Mouse (Mus musculus) stomach, postnatal 0 days (tissue): ENCODE measurements around the gene Stap2. TPM values are rescaled to one million over a fixed set of nuclear protein-coding genes. Genes with fewer than 3 reads are reported as not detected.
A peak's percentile ranks its signal among the peaks of the same experiment; 100 is the strongest.

ENCODE experiments used
- ATAC-seq: fragments of 200-750 bp; cut with Nextera tagmentation; 2 replicates; pipeline ENCODE4 v1.8.0; 2017; ENCODE audit not compliant: low FRiP score, low TSS enrichment
- DNase-seq: peaks from one replicate; pipeline ENCODE4 v3.0.0-alpha.2; 2016; ENCODE audit warnings: low spot score
- H3K27ac ChIP-seq: fragments of 300-500 bp; sonication (generic); replicated peaks from 2 replicates; pipeline ENCODE4 v1.5.1; 2014; ENCODE audit warnings: mild to moderate bottlenecking, control low read depth
- H3K27me3 ChIP-seq: fragments of 300-500 bp; sonication (generic); 2 replicates; pipeline ENCODE4 v1.6.1; 2014; ENCODE audit warnings: low read length; ENCODE audit not compliant: control insufficient read depth, insufficient read depth
- H3K36me3 ChIP-seq: fragments of 300-500 bp; sonication (generic); 2 replicates; pipeline ENCODE4 v1.6.1; 2014; ENCODE audit warnings: low read length, mixed read lengths; ENCODE audit not compliant: control insufficient read depth, insufficient read depth
- H3K4me1 ChIP-seq: fragments of 300-500 bp; sonication (generic); replicated peaks from 2 replicates; pipeline ENCODE4 v1.6.1; 2014; ENCODE audit warnings: antibody characterized with exemption; ENCODE audit not compliant: control insufficient read depth, insufficient read depth
- H3K4me2 ChIP-seq: fragments of 300-500 bp; sonication (generic); replicated peaks from 2 replicates; pipeline ENCODE4 v1.6.1; 2014; ENCODE audit warnings: low read depth, mild to moderate bottlenecking, control low read depth, moderate library complexity
- H3K4me3 ChIP-seq: fragments of 300-500 bp; sonication (generic); 2 replicates; pipeline ENCODE4 v1.5.1; 2014; ENCODE audit warnings: low read depth, low read length, control low read depth
- H3K9ac ChIP-seq: fragments of 300-500 bp; sonication (generic); 2 replicates; pipeline ENCODE4 v1.6.1; 2014; ENCODE audit warnings: mild to moderate bottlenecking, low read length, control low read depth, mixed read lengths
- H3K9me3 ChIP-seq: fragments of 300-500 bp; sonication (generic); 2 replicates; pipeline ENCODE4 v1.6.1; 2016; ENCODE audit warnings: low read length; ENCODE audit not compliant: control insufficient read depth
- CTCF ChIP-seq: IDR thresholded peaks from 2 replicates; pipeline ENCODE4 v1.5.1; 2016; ENCODE audit warnings: antibody characterized with exemption, low read depth, mild to moderate bottlenecking, moderate library complexity
- EP300 ChIP-seq: optimal IDR thresholded peaks from 2 replicates; pipeline ENCODE3; 2016; ENCODE audit warnings: antibody characterized with exemption
- WGBS: fragments of 180-500 bp; shearing (Covaris S2); extraction: QIAGEN DNeasy Blood & Tissue Kit; methylation state at CpG from one replicate; pipeline ENCODE4 v1.1.7; 2014; 5-methylcytosine and 5-hydroxymethylcytosine counted together
- polyA plus RNA-seq: library from polyadenylated mRNA; unstranded; fragments of >200 nt; fragmentation: Nextera tagmentation; extraction: Ambion mirVana; gene quantifications from 2 replicates; pipeline ENCODE4 v1.2.1, GENCODE M21; 2015

Gene Stap2
- polyA plus RNA-seq, 1 experiment from 2014 or later: 44.2 TPM

- no peak overlapping the region for H3K4me2 ChIP-seq
- no peaks in the 10 kb centered on the region; the same call in 1 of the 2 replicates for H3K36me3 ChIP-seq
- ATAC-seq (peak; percentile 30; the same call in 1 of the 2 replicates), DNase-seq (no peak)
- H3K27ac ChIP-seq: no peak overlapping the region
- no peak overlapping the region for H3K4me3 ChIP-seq
- H3K4me1 ChIP-seq: no peaks in the 10 kb centered on the region
- WGBS: 77% methylated on average over 15 of the region's 15 CpGs
- no peak for TF ChIP-seq CTCF
- TF ChIP-seq EP300: no peak
- H3K27me3 ChIP-seq: no peaks in the 10 kb centered on the region
- no peak overlapping the region for H3K9ac ChIP-seq
- no peaks in the 10 kb centered on the region for H3K9me3 ChIP-seq
Observed at GRCm38 (mm10) chr17:55996007-55996406, 9.4 kb downstream of the Stap2 start.

DNA sequence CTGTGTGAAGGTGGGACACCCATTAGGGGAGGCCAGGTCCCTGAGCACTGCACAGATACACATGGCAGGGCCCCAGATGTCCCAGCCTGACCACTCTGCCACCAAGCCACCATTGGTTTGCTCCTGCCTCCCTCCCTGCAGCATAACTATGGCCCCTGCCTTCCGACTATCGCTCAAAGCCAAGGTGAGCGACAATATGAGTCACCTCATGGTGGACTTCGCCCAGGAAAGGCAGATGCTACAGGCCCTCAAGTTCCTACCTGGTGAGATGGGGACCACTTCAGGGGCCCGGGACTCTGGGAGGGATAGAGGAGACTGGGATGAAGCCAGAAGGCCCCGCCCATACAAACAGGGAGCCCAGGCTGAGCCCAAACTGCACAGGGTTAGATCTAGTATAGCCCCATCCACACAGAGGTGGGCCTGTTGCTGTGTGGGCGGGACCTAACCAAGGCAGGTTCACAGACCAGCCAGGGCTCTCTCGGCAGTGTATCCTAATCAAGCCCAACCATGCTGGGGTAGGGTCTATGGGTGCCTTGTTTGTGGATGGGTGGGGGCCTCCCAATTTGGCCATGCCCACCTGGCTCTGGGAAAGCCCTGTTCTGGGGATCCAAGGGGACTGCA lies 15.0 kb downstream of the Stap2 start:
- Histone ChIP-seq H3K4me1 (no peaks in the 10 kb centered on the region), H3K9me3 (no peaks in the 10 kb centered on the region), H3K27me3 (no peaks in the 10 kb centered on the region; the same call in 1 of the 2 replicates), H3K36me3 (no peaks in the 10 kb centered on the region), H3K9ac (no peak overlapping the region), H3K4me3 (no peak overlapping the region), H3K27ac (no peak overlapping the region), H3K4me2 (no peak overlapping the region)
- peak; percentile 36 for ATAC-seq
- no peak for DNase-seq
- WGBS: 72% methylated on average over 8 of the region's 8 CpGs
- TF ChIP-seq EP300: no peak
- TF ChIP-seq CTCF: no peak

GRCm38 (mm10) chr17:55986030-55986961 lies 19.1 kb downstream of the Stap2 start, which contains the start of gene Fsd1:
Fsd1 (plus strand) TSS chr17:55986509.
- peak; percentile 29 for DNase-seq
- H3K4me1 ChIP-seq: no peaks in the 10 kb centered on the region
- H3K36me3 ChIP-seq: no peaks in the 10 kb centered on the region
- no peak; the same call in 1 of the 2 replicates for ATAC-seq
- TF ChIP-seq CTCF (no peak), EP300 (no peak)
- H3K9ac ChIP-seq: peak within 1 kb of the TSS; percentile 43; the same call in 1 of the 2 replicates
- no peaks in the 10 kb centered on the region for H3K9me3 ChIP-seq
- H3K4me2 ChIP-seq: peak within 1 kb of the TSS; percentile 52
- 9% methylated on average over 29 of the region's 35 CpGs for WGBS
- H3K4me3 ChIP-seq: peak within 1 kb of the TSS; percentile 30
- H3K27me3 ChIP-seq: no peaks in the 10 kb centered on the region; the same call in 1 of the 2 replicates
- H3K27ac ChIP-seq: no peak within 1 kb of the TSS

DNA sequence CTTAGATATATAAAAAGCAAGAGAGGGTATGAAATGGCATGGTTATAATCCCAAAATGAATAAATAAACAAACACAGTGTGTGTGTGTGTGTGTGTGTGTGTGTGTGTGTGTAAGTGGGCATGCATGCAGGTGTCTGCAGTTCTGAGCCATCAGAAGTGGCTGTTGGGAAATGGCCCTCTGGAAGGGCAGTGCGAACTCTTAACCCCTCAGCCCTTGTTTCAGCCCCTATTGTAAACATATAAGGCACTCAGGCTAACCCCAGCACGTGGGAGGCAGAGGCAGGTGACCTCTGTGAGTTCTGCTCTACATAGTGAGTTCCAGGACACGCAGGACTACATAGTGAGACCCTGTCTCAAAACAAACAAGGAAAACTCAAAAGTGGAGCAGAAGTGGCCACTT lies 28.1 kb downstream of the Stap2 start:
- no peak for TF ChIP-seq EP300
- no peak for TF ChIP-seq CTCF
- Histone ChIP-seq H3K4me3 (no peak overlapping the region), H3K4me1 (no peaks in the 10 kb centered on the region), H3K27me3 (no peaks in the 10 kb centered on the region), H3K9me3 (no peaks in the 10 kb centered on the region), H3K36me3 (no peaks in the 10 kb centered on the region), H3K4me2 (no peak overlapping the region), H3K9ac (no peak overlapping the region), H3K27ac (no peak overlapping the region)
- DNase-seq (no peak), ATAC-seq (no peak)
- WGBS: 37% methylated on average over 3 of the region's 3 CpGs

DNA sequence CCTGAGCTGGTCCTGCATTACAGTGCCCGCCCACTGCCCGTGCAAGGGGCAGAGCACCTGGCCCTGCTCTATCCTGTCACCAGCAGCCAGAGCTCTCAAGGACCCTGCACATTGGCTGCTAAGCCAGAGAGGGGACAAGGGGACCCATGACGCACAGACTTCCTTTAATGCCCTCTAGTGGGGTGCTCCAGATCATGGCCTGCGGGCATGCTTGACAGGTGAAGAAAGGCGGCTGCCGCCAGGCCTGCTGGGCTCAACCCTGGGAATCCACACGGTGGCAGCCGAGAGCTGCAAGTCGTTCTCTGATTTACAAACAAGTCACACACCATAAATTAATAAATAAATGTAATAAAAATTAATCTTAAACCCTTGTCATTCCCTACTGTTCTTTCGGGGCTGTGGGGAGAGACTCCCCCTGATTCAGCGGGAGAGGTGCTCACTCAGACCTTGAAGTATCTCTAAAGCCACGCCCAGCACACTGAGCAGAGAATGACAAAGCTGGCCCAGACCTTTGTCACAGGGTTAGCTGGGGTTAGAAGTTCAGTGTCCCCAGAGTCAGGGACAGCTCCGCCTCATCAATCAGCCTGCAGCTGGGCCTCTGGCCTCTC lies 29.0 kb downstream of the Stap2 start:
- ATAC-seq: peak; percentile 85
- no peak overlapping the region for H3K27ac ChIP-seq
- no peaks in the 10 kb centered on the region for H3K36me3 ChIP-seq
- TF ChIP-seq EP300: no peak
- TF ChIP-seq CTCF: peak; percentile 86
- H3K4me1 ChIP-seq: no peaks in the 10 kb centered on the region
- H3K9me3 ChIP-seq: no peaks in the 10 kb centered on the region
- H3K27me3 ChIP-seq: no peaks in the 10 kb centered on the region
- H3K4me3 ChIP-seq: no peak overlapping the region
- H3K4me2 ChIP-seq: no peak overlapping the region
- H3K9ac ChIP-seq: no peak overlapping the region
- 13% methylated on average over 13 of the region's 13 CpGs for WGBS
- DNase-seq: peak; percentile 90
